Mouse (Mus musculus): ENCODE data around the gene Tfec.

Gene Tfec

DNA sequence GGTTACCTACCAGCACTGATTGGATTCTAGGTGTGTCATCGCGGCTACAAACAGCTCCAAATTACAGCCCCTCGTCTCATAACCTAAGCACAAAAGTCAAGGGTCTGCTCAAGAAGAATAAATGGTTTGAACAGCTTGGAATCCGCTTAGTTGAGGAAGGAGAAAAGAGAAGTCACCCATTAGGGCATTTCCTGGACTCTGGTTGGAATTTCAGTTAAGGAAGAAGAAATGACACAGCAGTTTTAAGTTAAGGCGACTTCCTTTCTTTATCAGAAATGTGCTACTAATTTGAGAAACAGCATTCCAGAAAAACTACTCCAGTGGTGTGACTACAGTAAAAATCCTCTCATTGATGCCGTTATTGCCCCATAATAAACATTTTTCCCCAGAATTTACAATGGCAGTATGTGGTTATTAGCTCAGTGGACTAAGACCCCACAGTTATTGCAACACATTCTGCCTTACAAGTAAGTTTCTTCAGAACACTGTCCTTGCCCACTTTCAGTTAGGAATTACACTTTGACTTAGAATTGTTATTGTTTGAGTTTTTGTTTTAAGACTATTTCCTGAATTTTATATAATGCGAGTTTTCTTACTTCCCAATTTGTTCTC is at the start of gene Tfec:
Gene Tfec (minus strand): TSS at position 191 of the 612 bp plus-strand sequence.
- DNase-seq (ENCODE audit: low read depth, low spot score) = no peak

- no peak for DNase-seq (ENCODE audit: low read depth, low spot score)
Measured at GRCm38 (mm10) chr6:16947837-16948236, 49.6 kb upstream of the Tfec start.

- DNase-seq (ENCODE audit: low read depth, low spot score) = no peak
Measured at GRCm38 (mm10) chr6:16943513-16943912, 45.3 kb upstream of the Tfec start.

DNA sequence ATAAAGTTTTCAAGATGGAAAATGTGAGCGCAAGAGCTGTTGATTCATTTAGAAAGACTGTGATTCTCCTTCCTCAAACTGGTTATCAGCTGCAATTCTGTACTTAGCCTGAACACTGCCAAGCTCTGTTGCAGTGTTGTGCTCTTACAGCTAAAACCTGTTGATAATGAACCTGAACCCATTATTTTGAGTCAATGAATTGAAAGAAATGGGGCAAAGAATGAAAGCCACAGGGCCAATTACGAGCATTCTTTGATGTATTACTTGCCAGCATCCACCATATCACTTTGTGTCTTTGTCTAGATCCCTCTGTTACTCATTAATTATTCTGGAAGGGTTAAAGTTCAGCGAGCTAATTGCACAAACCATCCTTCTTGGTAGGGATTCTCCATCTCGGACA is 44.2 kb upstream of the Tfec start:
- no peak for DNase-seq (ENCODE audit: low read depth, low spot score)

GRCm38 (mm10) chr6:16931059-16931458 is 32.8 kb upstream of the Tfec start:
- no peak for DNase-seq (ENCODE audit: low read depth, low spot score)

- no peak for DNase-seq (ENCODE audit: low read depth, low spot score)
Measured at GRCm38 (mm10) chr6:16920111-16920656, 21.9 kb upstream of the Tfec start.

- DNase-seq (ENCODE audit: low read depth, low spot score) = no peak
Measured at GRCm38 (mm10) chr6:16891819-16892218, 6.4 kb downstream of the Tfec start.

DNA sequence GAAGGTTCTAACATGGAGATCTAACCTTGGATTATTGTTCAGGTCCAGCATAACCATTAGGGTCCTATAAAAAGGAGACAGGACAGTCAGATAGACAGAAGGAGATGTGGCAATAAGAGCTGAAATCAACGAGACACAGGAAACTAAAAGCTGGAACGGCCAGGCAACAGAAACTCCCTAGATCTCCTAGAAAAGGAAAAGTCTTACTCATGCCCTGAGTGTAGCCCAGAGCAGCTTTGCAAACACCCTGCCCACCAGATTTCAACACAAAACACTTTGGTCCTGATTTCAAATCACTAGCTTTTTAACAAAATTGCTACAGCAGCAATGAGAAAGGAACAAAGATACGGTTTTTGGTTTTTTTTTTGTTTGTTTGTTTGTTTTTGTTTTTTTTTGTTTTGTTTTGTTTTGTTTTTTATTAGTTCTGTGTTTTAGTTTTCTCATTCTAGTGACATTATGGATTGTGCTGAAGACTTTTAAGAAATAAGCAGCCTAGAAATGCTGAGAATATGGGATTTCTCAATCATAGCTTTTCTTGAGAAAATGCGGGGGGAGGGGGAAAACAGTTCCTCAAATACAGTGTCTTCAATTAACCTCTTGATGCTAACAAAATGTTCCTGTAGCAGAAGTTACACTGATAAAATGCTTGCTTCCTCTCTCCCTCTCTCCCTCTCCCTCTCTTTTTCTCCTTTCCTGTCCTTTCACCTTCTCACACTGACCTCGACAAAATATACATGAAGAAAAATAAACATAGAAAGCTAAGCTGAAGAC is 14.5 kb downstream of the Tfec start:
- no peak for DNase-seq (ENCODE audit: low read depth, low spot score)

DNA sequence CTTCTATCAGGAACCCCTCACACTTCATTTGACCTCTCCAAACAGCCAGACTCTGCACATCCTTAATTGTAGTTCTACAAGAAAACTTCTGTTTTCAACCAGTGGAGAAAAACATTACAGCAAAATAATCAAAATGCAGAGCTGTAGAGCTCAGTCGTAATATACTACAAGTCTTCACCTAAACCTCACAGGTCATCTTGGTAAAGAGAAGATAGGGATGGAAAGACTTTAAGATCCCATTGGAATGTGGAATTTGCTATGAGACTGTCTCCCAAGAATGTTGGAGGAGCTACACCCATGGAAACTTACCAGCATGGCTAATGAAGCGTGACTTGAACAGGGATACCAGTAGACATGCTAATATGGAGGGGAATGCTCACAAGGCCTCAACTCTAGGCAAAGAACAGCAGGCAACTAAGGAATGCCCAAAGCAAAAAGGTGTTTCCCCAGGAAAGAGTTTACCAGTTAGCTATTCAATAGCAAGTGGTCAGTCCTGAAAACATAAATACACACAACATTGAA is 24.2 kb downstream of the Tfec start:
- peak; percentile 18 for DNase-seq (ENCODE audit: low read depth, low spot score)

DNA sequence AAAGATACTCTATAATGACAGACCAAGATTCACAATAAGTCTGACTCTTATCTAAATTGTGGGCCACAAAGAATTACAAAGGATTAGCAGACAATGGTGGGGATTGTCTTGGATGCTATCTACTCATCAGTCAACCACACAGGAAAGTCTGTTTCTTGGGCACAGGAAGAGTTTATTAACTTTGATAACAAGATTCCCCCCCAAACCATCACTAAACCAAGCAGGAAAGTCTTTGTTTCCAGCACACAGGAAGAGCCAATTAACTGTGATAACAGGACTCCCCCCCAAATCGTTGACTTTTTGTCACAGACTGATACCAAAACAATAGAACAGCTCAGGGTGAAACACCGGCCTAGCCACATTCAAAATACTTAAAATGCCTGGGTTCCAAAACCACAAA is 28.2 kb downstream of the Tfec start:
- DNase-seq (ENCODE audit: low read depth, low spot score) = no peak

DNA sequence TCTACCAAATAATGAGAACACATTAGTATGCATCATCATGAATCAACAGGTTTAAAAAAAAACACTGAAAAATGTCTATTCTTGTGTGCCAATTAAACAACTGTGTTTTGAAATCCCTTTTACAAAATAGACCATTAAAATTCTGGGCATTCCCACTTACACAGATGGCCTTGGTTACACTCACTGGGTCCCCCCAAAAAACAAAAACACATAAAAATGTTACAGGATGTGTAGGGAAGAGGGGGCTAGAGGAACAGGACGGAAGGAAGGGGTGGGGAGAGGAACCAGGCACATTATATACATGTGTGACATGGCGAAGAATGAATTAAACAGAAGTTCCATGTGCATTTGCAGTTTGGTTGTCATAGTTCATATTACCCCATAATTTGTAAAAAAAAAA is 29.9 kb downstream of the Tfec start:
- DNase-seq (ENCODE audit: low read depth, low spot score) = no peak

GRCm38 (mm10) chr6:16862753-16863508 is 35.3 kb downstream of the Tfec start:
- DNase-seq (ENCODE audit: low read depth, low spot score) = no peak

- no peak for DNase-seq (ENCODE audit: low read depth, low spot score)
Measured at GRCm38 (mm10) chr6:16862050-16862449, 36.2 kb downstream of the Tfec start.

DNA sequence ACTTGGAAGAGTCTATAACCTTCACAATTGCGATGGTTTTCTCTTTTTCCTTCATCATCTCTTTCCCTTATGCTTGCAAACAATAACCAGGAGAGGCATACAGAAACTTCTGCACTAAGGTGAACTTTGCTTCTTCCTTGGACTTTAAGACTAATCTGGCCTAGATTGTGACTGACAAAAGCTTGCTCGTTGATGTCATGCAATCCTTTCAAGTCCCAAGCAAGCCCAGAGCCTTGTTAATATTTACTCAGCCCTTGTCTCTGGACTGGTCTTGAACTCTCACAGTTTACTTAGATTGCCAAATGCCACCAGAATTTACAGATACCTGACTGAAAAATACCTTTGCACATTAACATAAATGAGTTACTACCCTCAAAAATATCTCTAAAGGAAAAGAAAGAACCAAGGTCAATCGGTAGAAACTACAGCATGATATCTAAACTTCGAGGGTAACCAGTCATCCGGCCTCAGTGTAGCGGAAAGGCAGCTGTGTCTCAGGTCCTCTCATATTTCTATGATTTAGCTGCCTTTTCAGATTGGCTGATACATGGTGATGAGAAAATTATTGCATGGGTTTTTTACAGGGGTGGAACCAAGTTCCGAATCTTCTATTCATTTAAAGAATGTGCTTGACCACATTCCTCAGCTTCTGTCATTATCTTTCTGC is 42.2 kb downstream of the Tfec start:
- no peak for DNase-seq (ENCODE audit: low read depth, low spot score)

GRCm38 (mm10) chr6:16854977-16855376 is 43.3 kb downstream of the Tfec start:
- DNase-seq (ENCODE audit: low read depth, low spot score) = no peak

DNA sequence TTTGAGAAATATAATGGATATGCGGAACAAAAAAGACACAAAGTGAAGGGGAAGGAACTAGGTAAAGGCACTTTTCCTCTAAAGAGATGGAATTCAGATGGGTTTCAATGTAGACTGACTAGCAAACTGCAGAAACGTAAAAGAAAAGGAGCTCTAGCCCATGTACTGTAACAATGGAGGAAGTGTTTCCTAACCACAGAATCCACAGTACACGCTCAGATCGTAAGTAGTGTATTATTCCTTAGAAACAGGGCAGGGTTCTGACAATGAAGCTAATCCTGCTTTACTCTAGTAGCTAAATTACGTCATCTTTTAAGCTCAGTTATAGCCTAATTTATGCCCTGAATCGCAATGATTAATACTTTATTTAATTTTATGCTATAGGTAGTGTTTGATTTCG is 51.7 kb downstream of the Tfec start:
- no peak for DNase-seq (ENCODE audit: low read depth, low spot score)

GRCm38 (mm10) chr6:16835631-16836030 is 62.6 kb downstream of the Tfec start:
- DNase-seq (ENCODE audit: low read depth, low spot score) = no peak

DNA sequence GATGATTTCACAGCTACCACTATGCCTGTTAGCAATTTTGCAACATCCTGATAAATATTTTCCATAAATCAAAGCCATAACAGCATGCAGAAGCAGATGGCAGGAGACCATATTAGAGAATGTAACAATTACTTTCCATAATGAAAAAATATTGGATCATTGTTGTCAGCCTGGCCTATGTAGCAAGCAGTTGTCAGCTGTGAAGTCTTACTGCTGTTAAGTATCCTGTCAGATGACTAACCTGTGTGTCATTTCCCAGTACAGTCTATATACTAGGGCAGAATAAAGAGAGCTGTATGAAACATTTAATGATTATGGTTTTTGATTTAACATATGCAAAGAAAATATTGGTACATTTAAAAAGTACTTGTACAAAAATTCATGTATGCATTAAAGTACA is 69.9 kb downstream of the Tfec start:
- DNase-seq (ENCODE audit: low read depth, low spot score) = no peak

DNA sequence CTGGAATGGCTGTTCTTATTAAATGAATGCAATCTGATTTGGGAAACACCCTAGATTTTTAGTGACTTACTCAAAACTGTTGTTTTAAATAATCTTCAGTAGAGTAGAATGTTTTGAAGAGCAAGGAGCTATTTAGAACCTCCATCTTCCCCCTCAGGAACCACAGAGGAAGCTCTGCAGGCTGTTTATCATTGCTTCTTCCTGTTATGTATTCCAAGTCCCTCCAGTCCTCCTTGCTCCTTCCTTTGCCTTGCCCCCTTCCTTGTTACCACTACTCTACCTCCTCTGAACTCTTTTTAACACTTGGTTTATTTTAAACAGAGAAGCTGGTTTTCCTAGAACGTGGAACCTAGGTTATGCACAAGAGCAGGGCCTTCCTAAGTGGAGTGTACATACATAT is 76.3 kb downstream of the Tfec start:
- DNase-seq (ENCODE audit: low read depth, low spot score) = no peak

DNA sequence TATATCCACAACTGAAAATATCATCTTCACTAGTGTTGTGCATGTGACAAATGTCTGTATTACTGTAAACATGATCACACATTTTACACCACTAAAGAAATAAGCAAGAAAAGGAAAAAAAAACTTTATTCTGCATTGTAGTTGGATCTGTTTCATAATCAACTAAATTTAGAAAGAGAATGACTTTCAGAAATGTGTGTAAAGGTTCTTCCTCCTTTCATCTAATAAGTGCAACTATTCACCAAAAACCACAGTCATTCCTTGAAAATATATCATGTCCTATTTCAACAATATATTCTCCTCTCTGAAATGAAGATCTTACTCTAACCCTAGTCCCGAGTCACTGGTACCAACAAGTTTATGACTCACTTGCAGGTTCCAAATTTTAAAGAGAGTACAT is 91.9 kb downstream of the Tfec start:
- no peak for DNase-seq (ENCODE audit: low read depth, low spot score)

DNA sequence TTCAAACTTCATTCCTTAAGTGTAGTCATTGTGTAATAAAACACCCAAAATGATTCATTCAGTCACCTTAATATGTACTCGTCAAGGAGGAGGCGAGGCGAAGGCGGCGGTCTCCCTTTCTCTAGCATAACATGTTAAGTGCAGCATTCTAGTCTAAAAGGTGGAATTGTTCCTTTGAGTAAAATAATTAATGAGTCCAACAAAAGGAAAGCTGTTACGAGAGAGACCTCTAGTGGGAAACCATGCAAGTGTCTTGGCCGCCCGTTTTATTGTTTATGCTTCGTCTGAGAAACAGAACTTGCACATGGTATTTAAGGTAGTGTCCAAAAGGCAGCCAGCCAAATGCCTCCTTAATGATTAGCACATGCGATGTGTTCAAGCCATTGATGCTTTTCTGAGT is 100.6 kb downstream of the Tfec start:
- DNase-seq (ENCODE audit: low read depth, low spot score) = peak; percentile 15

- no peak for DNase-seq (ENCODE audit: low read depth, low spot score)
Measured at GRCm38 (mm10) chr6:16796914-16797313, 101.3 kb downstream of the Tfec start.
